Mouse (Mus musculus) myocyte (in vitro differentiated cells): ENCODE data around the gene Ints5.

Source experiments
- CEBPB ChIP-seq: IDR thresholded peaks from 2 replicates; pipeline ENCODE4 v1.6.1; 2011; ENCODE audit warnings: mild to moderate bottlenecking, moderate library complexity; ENCODE audit not compliant: poor library complexity, insufficient read depth, severe bottlenecking
- E2F4 ChIP-seq: IDR thresholded peaks from one replicate; pipeline ENCODE4 v1.6.1; 2011; ENCODE audit warnings: mild to moderate bottlenecking, control low read depth, moderate library complexity; ENCODE audit not compliant: insufficient read depth
- MAX ChIP-seq: IDR thresholded peaks from one replicate; pipeline ENCODE4 v1.6.1; 2011; ENCODE audit warnings: low read depth, mild to moderate bottlenecking, control low read depth
- MYOD1 ChIP-seq, 3 experiments: IDR thresholded peaks; one replicate each; pipeline ENCODE4 v1.6.1; 2011; ENCODE audit warnings: control low read depth in 2 of 3, low read depth in 2 of 3, mild to moderate bottlenecking in 2 of 3, moderate library complexity in 1 of 3; ENCODE audit not compliant: insufficient read length in 2 of 3, control insufficient read depth in 1 of 3
- MYOG ChIP-seq, 3 experiments: IDR thresholded peaks; one replicate each; pipeline ENCODE4 v1.6.1; 2011; ENCODE audit warnings: control low read depth in 2 of 3, low read depth in 2 of 3, mild to moderate bottlenecking in 2 of 3; ENCODE audit not compliant: insufficient read length in 2 of 3, control insufficient read depth in 1 of 3, insufficient read depth in 1 of 3
- POLR2A ChIP-seq: IDR thresholded peaks from one replicate; pipeline ENCODE4 v1.6.1; 2011; ENCODE audit warnings: low read depth, mild to moderate bottlenecking, control low read depth, moderate library complexity; ENCODE audit not compliant: insufficient read length
- POLR2AphosphoS2 ChIP-seq: IDR thresholded peaks from one replicate; pipeline ENCODE4 v1.6.1; 2011; ENCODE audit warnings: low read depth, control low read depth; ENCODE audit not compliant: insufficient read length
- REST ChIP-seq: IDR thresholded peaks from one replicate; pipeline ENCODE4 v1.6.1; 2011; ENCODE audit warnings: mild to moderate bottlenecking, control low read depth, moderate library complexity; ENCODE audit not compliant: insufficient read depth, insufficient read length
- SRF ChIP-seq: IDR thresholded peaks from one replicate; pipeline ENCODE4 v1.6.1; 2011; ENCODE audit warnings: low read depth; ENCODE audit not compliant: control insufficient read depth, insufficient read length
- TCF12 ChIP-seq: IDR thresholded peaks from one replicate; pipeline ENCODE4 v1.6.1; 2011; ENCODE audit warnings: mild to moderate bottlenecking, control low read depth; ENCODE audit not compliant: poor library complexity, insufficient read depth, severe bottlenecking
- USF1 ChIP-seq: IDR thresholded peaks from one replicate; pipeline ENCODE4 v1.6.1; 2011; ENCODE audit warnings: low read depth, mild to moderate bottlenecking, control low read depth, moderate library complexity

DNA sequence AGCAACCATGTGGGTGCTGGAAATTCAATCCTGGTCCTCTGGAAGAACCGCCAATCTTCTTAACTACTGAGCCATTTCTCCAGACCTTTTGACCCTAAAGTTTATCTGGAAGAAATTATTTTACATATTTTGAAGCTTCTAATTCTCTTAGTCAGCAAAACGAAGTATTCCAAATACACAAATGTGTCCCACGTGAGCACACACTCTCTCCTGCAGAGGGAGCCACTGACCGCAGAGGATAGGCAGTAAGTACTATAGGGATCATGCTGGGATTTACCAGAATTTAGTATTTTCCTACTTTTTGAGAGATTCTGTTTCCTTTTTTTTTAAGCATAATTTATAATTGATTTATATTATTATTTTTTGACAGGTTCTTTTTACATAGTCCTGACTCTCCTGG lies 35.1 kb upstream of the Ints5 start:
- TF ChIP-seq MAX = no peak
- TF ChIP-seq TCF12 = no peak
- TF ChIP-seq POLR2A = no peak
- TF ChIP-seq MYOD1 (IDR thresholded peaks at IDR 0.05; ENCODE audit: control insufficient read depth in 1 of 3, insufficient read length in 2 of 3, low read depth in 2 of 3) = no peak
- no peak for TF ChIP-seq CEBPB
- TF ChIP-seq USF1 = peak; percentile 78
- TF ChIP-seq REST = no peak
- no peak for TF ChIP-seq E2F4
- TF ChIP-seq MYOG (IDR thresholded peaks at IDR 0.05; ENCODE audit: control insufficient read depth in 1 of 3, insufficient read depth in 1 of 3, insufficient read length in 2 of 3, low read depth in 2 of 3) = no peak
- no peak for TF ChIP-seq POLR2AphosphoS2
- TF ChIP-seq SRF = no peak
